Mouse (Mus musculus) limb, embryonic 14.5 days (tissue): Measurements from ENCODE around the gene 2700049A03Rik. TPM values are rescaled to one million over a fixed set of nuclear protein-coding genes. Genes with fewer than 3 reads are reported as not detected.

Experiments
- ATAC-seq: fragments of 200-750 bp; cut with Nextera tagmentation; 2 replicates; pipeline ENCODE4 v1.8.0; 2017; ENCODE audit warnings: low read depth, moderate number of reproducible peaks, moderate TSS enrichment; ENCODE audit not compliant: low FRiP score
- DNase-seq: peaks from one replicate; pipeline ENCODE4 v3.0.0-alpha.2; 2015; ENCODE audit warnings: low spot score
- H3K27ac ChIP-seq: fragments of 300-500 bp; sonication (generic); replicated peaks from 2 replicates; pipeline ENCODE4 v1.5.1; 2014; ENCODE audit warnings: low read depth, mild to moderate bottlenecking, low read length, moderate library complexity, mixed read lengths
- H3K27me3 ChIP-seq: fragments of 300-500 bp; sonication (generic); 2 replicates; pipeline ENCODE4 v1.6.1; 2014; ENCODE audit warnings: low read length, mixed read lengths; ENCODE audit not compliant: control insufficient read depth, insufficient read depth
- H3K36me3 ChIP-seq: fragments of 300-500 bp; sonication (generic); 2 replicates; pipeline ENCODE4 v1.6.1; 2014; ENCODE audit warnings: mild to moderate bottlenecking, low read length, moderate library complexity, mixed read lengths; ENCODE audit not compliant: control insufficient read depth, insufficient read depth
- H3K4me1 ChIP-seq: fragments of 300-500 bp; sonication (generic); 2 replicates; pipeline ENCODE4 v1.6.1; 2014; ENCODE audit warnings: antibody characterized with exemption, low read length, mixed read lengths; ENCODE audit not compliant: control insufficient read depth, insufficient read depth
- H3K4me2 ChIP-seq: fragments of 300-500 bp; sonication (generic); replicated peaks from 2 replicates; pipeline ENCODE4 v1.6.1; 2014; ENCODE audit warnings: low read depth, mild to moderate bottlenecking, low read length, moderate library complexity; ENCODE audit not compliant: severe bottlenecking
- H3K4me3 ChIP-seq: fragments of 300-500 bp; sonication (generic); replicated peaks from 2 replicates; pipeline ENCODE4 v1.5.1; 2014; ENCODE audit warnings: low read length
- H3K9ac ChIP-seq: fragments of 300-500 bp; sonication (generic); 2 replicates; pipeline ENCODE4 v1.6.1; 2014; ENCODE audit warnings: mild to moderate bottlenecking, low read depth, low read length, moderate library complexity; ENCODE audit not compliant: severe bottlenecking
- H3K9me3 ChIP-seq: fragments of 300-500 bp; sonication (generic); 2 replicates; pipeline ENCODE4 v1.6.1; 2016; ENCODE audit warnings: low read length; ENCODE audit not compliant: control insufficient read depth
- POLR2A ChIP-seq: fragments of 200-500 bp; IDR thresholded peaks from 2 replicates; pipeline ENCODE4 v1.8.0; 2012; ENCODE audit warnings: inconsistent platforms, mild to moderate bottlenecking, moderate library complexity, borderline replicate concordance; ENCODE audit not compliant: insufficient read depth, insufficient read length; ENCODE audit errors: extremely low read depth
- WGBS: fragments of 180-500 bp; shearing (Covaris S2); extraction: QIAGEN DNeasy Blood & Tissue Kit; methylation state at CpG from one replicate; pipeline ENCODE4 v1.1.7; 2014; 5-methylcytosine and 5-hydroxymethylcytosine counted together
- polyA plus RNA-seq, 2 experiments: library from polyadenylated mRNA; depleted of rRNA in 1 of 2; stranded (reverse) in 1 of 2; unstranded in 1 of 2; fragments of >200 nt; fragmentation: Nextera tagmentation in 1 of 2; extraction: Ambion mirVana in 1 of 2; gene quantifications; 2 replicates each; pipeline versions ENCODE4 v1.2.1 to v1.2.3; 2012 to 2014

2700049A03Rik gene
- polyA plus RNA-seq, 2 experiments = 9.5 to 12.5 TPM

- Histone ChIP-seq H3K9ac (no peak overlapping the region), H3K9me3 (no peaks in the 10 kb centered on the region), H3K27me3 (no peaks in the 10 kb centered on the region), H3K4me3 (no peak overlapping the region), H3K4me1 (no peaks in the 10 kb centered on the region), H3K27ac (no peak overlapping the region), H3K4me2 (no peak overlapping the region), H3K36me3 (no peaks in the 10 kb centered on the region)
- no peak for TF ChIP-seq POLR2A
- 0 out of 2 replicates have a peak, but pooled peaks have one; percentile 37 for ATAC-seq
- DNase-seq = peak; percentile 47
- 38% methylated on average over 12 of the region's 12 CpGs for WGBS
Measured at GRCm38 (mm10) chr12:71113675-71114288, 22.9 kb upstream of the 2700049A03Rik start.

DNA sequence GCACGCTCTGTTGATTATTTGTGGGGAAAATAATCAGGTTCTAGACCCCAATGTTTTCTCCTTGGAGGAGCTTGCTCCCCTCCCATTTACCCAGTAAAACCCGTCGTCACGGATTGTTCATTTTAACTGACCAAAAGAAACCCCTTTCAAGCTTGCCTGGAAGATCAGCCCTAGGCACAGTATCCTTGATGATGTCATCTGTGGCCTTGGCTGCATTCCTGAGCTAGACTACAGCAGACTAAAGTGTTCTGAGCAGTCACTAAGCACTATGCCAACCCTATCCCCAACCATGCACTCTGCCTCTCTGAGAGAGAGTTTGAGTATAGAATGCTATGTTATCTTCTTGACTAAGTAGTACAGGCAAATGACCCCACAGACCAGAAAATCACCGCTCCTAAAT is 20.2 kb upstream of the 2700049A03Rik start:
- Histone ChIP-seq H3K4me2 (no peak overlapping the region), H3K36me3 (no peaks in the 10 kb centered on the region), H3K9me3 (no peaks in the 10 kb centered on the region), H3K27ac (no peak overlapping the region), H3K4me1 (no peaks in the 10 kb centered on the region), H3K27me3 (no peaks in the 10 kb centered on the region), H3K4me3 (no peak overlapping the region), H3K9ac (no peak overlapping the region)
- no peak for TF ChIP-seq POLR2A
- WGBS = 70% methylated on average over 5 of the region's 5 CpGs
- DNase-seq (no peak), ATAC-seq (no peak)

DNA sequence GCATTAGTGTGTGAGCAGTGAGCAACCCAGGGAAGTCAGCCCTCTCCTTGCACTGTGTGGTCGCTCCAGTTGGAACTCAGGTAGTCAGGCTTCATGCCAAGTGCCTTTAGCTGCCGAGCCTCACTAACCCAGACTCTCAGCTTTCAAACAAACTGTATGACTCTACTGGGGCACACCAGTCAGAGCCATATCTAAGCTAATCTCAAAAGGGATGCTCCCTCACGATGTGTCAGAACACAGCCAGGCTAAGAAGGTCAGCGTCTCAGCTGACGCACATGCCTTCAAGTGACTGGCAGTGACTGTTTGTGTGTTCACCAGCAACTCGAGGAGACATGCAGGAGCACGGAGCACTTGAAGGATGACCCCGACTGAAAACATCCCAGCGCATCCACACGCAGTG is 13.9 kb upstream of the 2700049A03Rik start:
- ATAC-seq (no peak), DNase-seq (no peak)
- no peak overlapping the region for H3K9ac ChIP-seq
- H3K4me3 ChIP-seq = no peak overlapping the region
- no peak for TF ChIP-seq POLR2A
- no peak overlapping the region for H3K27ac ChIP-seq
- 92% methylated on average over 10 of the region's 10 CpGs for WGBS
- H3K36me3 ChIP-seq = peaks cover 35% of the 10 kb centered on the region
- no peaks in the 10 kb centered on the region for H3K4me1 ChIP-seq
- H3K4me2 ChIP-seq = no peak overlapping the region
- no peaks in the 10 kb centered on the region for H3K9me3 ChIP-seq
- H3K27me3 ChIP-seq = no peaks in the 10 kb centered on the region

GRCm38 (mm10) chr12:71123286-71123685 is 13.4 kb upstream of the 2700049A03Rik start:
- 93% methylated on average over 9 of the region's 9 CpGs for WGBS
- no peak for TF ChIP-seq POLR2A
- no peak overlapping the region for H3K4me2 ChIP-seq
- no peak for DNase-seq
- H3K27ac ChIP-seq = no peak overlapping the region
- ATAC-seq = no peak
- no peaks in the 10 kb centered on the region for H3K4me1 ChIP-seq
- H3K27me3 ChIP-seq = no peaks in the 10 kb centered on the region
- peaks cover 35% of the 10 kb centered on the region for H3K36me3 ChIP-seq
- H3K9ac ChIP-seq = no peak overlapping the region
- no peaks in the 10 kb centered on the region for H3K9me3 ChIP-seq
- H3K4me3 ChIP-seq = no peak overlapping the region

DNA sequence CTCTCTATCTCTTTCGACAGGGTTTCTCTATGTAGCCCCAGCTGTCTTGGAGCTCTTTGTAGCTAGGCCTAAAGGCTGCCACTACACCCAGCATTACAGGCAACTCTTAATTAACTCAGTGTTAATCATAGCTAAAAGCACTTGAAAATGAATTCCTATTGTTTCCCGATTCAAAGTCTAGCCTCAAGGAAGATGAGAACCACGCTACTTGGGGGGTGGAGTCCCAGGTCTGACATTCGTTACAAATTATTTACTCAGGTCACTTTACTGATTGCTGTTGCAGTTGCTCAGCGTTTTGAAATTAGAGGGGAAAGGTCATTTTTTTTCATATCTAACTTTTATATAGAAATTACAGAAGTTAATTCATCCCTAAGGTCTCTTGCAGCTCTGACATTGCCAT is 1.1 kb upstream of the 2700049A03Rik start:
- peaks cover 30% of the 10 kb centered on the region for H3K36me3 ChIP-seq
- peak overlapping the region; percentile 89 for H3K4me3 ChIP-seq
- H3K27me3 ChIP-seq = no peaks in the 10 kb centered on the region
- 34% methylated on average over 5 of the region's 5 CpGs for WGBS
- H3K9ac ChIP-seq = peak overlapping the region; percentile 89
- no peak overlapping the region for H3K27ac ChIP-seq
- H3K4me2 ChIP-seq = peak overlapping the region; percentile 68
- no peak for TF ChIP-seq POLR2A
- DNase-seq (no peak), ATAC-seq (no peak)
- H3K9me3 ChIP-seq = no peaks in the 10 kb centered on the region
- peaks cover 10% of the 10 kb centered on the region for H3K4me1 ChIP-seq
